In genomic region chr1:133135808-133136207, GRCm38 (mm10) we compare ENCODE assay signal across 9 mouse cellular contexts. TPM values are rescaled to one million over a fixed set of nuclear protein-coding genes. Genes with fewer than 3 reads are reported as not detected.
DNase-seq lines count a peak whose midpoint lies in the region; TF ChIP-seq lines count a peak whose summit lies in the region.
"Had no signal": no experiment of that assay in that cellular context is flagged by ENCODE, and none has a peak within 500 bp of the region (broad histone marks: within the 10 kb centered on the region; RNA-seq: fewer than 3 reads in every experiment).

No protein-coding gene starts in this region.

- no peaks in the 10 kb centered on the region for H3K27me3 ChIP-seq in heart, adult 2 months (ENCODE audit: control insufficient read depth, insufficient read depth, low read length)
- H3K27me3 ChIP-seq in CH12.LX (replicated peaks) = no peaks in the 10 kb centered on the region
- no peaks in the 10 kb centered on the region for H3K27me3 ChIP-seq in hindbrain, embryonic 10.5 days (ENCODE audit: insufficient read depth, poor library complexity, severe bottlenecking)
- H3K27me3 ChIP-seq in midbrain, embryonic 10.5 days (ENCODE audit: low read depth, poor library complexity, severe bottlenecking) = no peaks in the 10 kb centered on the region

- intact Hi-C loops in heart, adult 2 months (cut with DNase I) = no loop called here

- TF ChIP-seq RAD21 in CH12.LX (IDR thresholded peaks at IDR 0.05; ENCODE audit: low read depth, low read length) = no peak

- dilution Hi-C loops in CH12.LX (cut with MboI; ENCODE audit: extremely low pct_ligation_motif_present, extremely low pct_unique_long_range_greater_than_20kb, low sequenced_read_pairs) = no loop called here

- H3K4me2 ChIP-seq in CH12.LX (ENCODE audit: insufficient read depth, low read depth, poor library complexity, severe bottlenecking) = peak overlapping the region; percentile 91

- peaks cover 31% of the 10 kb centered on the region for H3K36me3 ChIP-seq in heart, adult 2 months (ENCODE audit: control insufficient read depth, insufficient read depth, low read length)
- H3K36me3 ChIP-seq in CH12.LX (replicated peaks in 1 of 2; ENCODE audit: control insufficient read depth in 1 of 2, insufficient read depth in 1 of 2, low read length in 1 of 2) = peaks cover 64 to 73% of the 10 kb centered on the region in 2 experiments
- peaks cover 82% of the 10 kb centered on the region for H3K36me3 ChIP-seq in hindbrain, embryonic 10.5 days
- peaks cover 83% of the 10 kb centered on the region for H3K36me3 ChIP-seq in midbrain, embryonic 10.5 days

- no peak for TF ChIP-seq EP300 in heart, adult 2 months (IDR thresholded peaks at IDR 0.05; ENCODE audit: insufficient read depth, low read depth, low read length)
- TF ChIP-seq EP300 in CH12.LX (IDR thresholded peaks at IDR 0.05; ENCODE audit: low read length) = no peak

- H3K27ac ChIP-seq in heart, adult 2 months = no peak overlapping the region
- H3K27ac ChIP-seq in CH12.LX (ENCODE audit: insufficient read depth, low read depth) = no peak overlapping the region
- no peak overlapping the region for H3K27ac ChIP-seq in hindbrain, embryonic 10.5 days
- no peak overlapping the region for H3K27ac ChIP-seq in midbrain, embryonic 10.5 days (replicated peaks)

- H3K4me3 ChIP-seq in heart, adult 2 months = peak overlapping the region; percentile 13; the same call in 1 of the 2 replicates
- peak overlapping the region; percentile 54 to 98 (median 61) for H3K4me3 ChIP-seq in CH12.LX (replicated peaks in 1 of 3; ENCODE audit: low read depth in 2 of 3, low read length in 2 of 3, poor library complexity in 1 of 3)
- peak overlapping the region; percentile 94 for H3K4me3 ChIP-seq in hindbrain, embryonic 10.5 days
- H3K4me3 ChIP-seq in midbrain, embryonic 10.5 days = peak overlapping the region; percentile 98

- WGBS in heart, adult 2 months = 26% methylated on average over 5 of the region's 5 CpGs
- 82% methylated on average over 5 of the region's 5 CpGs for WGBS in hindbrain, embryonic 10.5 days
- 91% methylated on average over 5 of the region's 5 CpGs for WGBS in midbrain, embryonic 10.5 days

- in situ Hi-C loops in CH12.LX (cut with MboI; ENCODE audit: low pct_ligation_motif_present, low pct_unique_long_range_greater_than_20kb, low sequenced_read_pairs) = no loop called here

- peaks cover 6% of the 10 kb centered on the region for H3K79me2 ChIP-seq in heart, adult 2 months (replicated peaks; ENCODE audit: control insufficient read depth, insufficient read depth, low read length)
- H3K79me2 ChIP-seq in CH12.LX (replicated peaks; ENCODE audit: control insufficient read depth, extremely low read depth, insufficient read depth, poor library complexity, severe bottlenecking) = peaks cover 81% of the 10 kb centered on the region

- no peak for TF ChIP-seq CTCF in heart, adult 2 months (IDR thresholded peaks at IDR 0.05)
- no peak for TF ChIP-seq CTCF in CH12.LX (conservative IDR thresholded peaks at IDR 0.05 in 1 of 2, IDR thresholded peaks at IDR 0.05 in 1 of 2; ENCODE audit: low read depth in 2 of 2, low read length in 2 of 2)

- no peak for DNase-seq in heart, adult 2 months
- DNase-seq in heart, postnatal 4 days = no peak
- DNase-seq in CH12.LX (ENCODE audit: extremely low read depth) = no peak
- DNase-seq in hindbrain, embryonic 10.5 days (ENCODE audit: low spot score) = no peak
- DNase-seq in midbrain, embryonic 10.5 days (ENCODE audit: low spot score) = no peak
- DNase-seq in adrenal gland, adult 2 months = no peak
- no peak for DNase-seq in ovary, postnatal 10 days (ENCODE audit: low spot score)
- DNase-seq in left cerebral cortex, adult 8-10 months (ENCODE audit: low spot score in 2 of 2) = no peak
- DNase-seq: cerebellum, adult 9-10 months had no signal

- no peak for TF ChIP-seq POLR2A in heart, adult 2 months (IDR thresholded peaks at IDR 0.05; ENCODE audit: insufficient read depth, low read depth, low read length)
- no peak for TF ChIP-seq POLR2A in CH12.LX (IDR thresholded peaks at IDR 0.05; ENCODE audit: low read depth, low read length)

- H3K9ac ChIP-seq in heart, adult 2 months (ENCODE audit: low read depth, low read length) = peak overlapping the region; percentile 25; the same call in 1 of the 2 replicates
- H3K9ac ChIP-seq in CH12.LX (ENCODE audit: insufficient read depth, low read depth) = peak overlapping the region; percentile 91

- H3K9me3 ChIP-seq in CH12.LX (replicated peaks; ENCODE audit: low read length) = no peaks in the 10 kb centered on the region
- no peaks in the 10 kb centered on the region for H3K9me3 ChIP-seq in hindbrain, embryonic 10.5 days
- no peaks in the 10 kb centered on the region for H3K9me3 ChIP-seq in midbrain, embryonic 10.5 days (replicated peaks)

- H3K4me1 ChIP-seq in heart, adult 2 months (ENCODE audit: control insufficient read depth, insufficient read depth, low read length) = peaks cover 5% of the 10 kb centered on the region
- peaks cover 4 to 28% of the 10 kb centered on the region in 2 experiments; a peak in 3 of 4 replicates for H3K4me1 ChIP-seq in CH12.LX (ENCODE audit: control insufficient read depth in 1 of 2, insufficient read depth in 2 of 2)
- H3K4me1 ChIP-seq in hindbrain, embryonic 10.5 days (replicated peaks) = peaks cover 43% of the 10 kb centered on the region
- peaks cover 41% of the 10 kb centered on the region for H3K4me1 ChIP-seq in midbrain, embryonic 10.5 days

TF ChIP-seq in CH12.LX, 34 proteins besides CTCF, POLR2A, EP300 and RAD21:
- no peak for TF ChIP-seq POLR2AphosphoS2 (IDR thresholded peaks at IDR 0.05; ENCODE audit: low read depth, low read length)
- TF ChIP-seq TBP (conservative IDR thresholded peaks at IDR 0.05; ENCODE audit: low read depth, low read length) = 0 out of 2 replicates have a peak, but pooled peaks have one; percentile 18

RNA-seq across cellular contexts. Expression of gene Ppp1r15b, which starts 4.9 kb away (rescaled TPM):
- total RNA-seq in heart, adult 2 months (2021) = 10 to 100 TPM; 21.5 to 22.8 TPM
- 8.6 and 12.8 TPM in 2 replicates for polyA plus RNA-seq in heart, adult 2 months (2012; rRNA removed)
- total RNA-seq in heart, postnatal 4 days (2021) = 10 to 100 TPM; 41.6 to 44.4 TPM
- total RNA-seq in CH12.LX (2012; rRNA removed) = 47.6 and 50.6 TPM in 2 replicates
- 46.7 and 47.5 TPM in 2 replicates for total RNA-seq in CH12.LX (2014; rRNA removed)
- polyA plus RNA-seq in CH12.LX (2012; ENCODE audit: insufficient read length, low read depth) = 31.4 and 33.1 TPM in 2 replicates
- polyA plus RNA-seq in hindbrain, embryonic 10.5 days (2016; fragmentation: Nextera tagmentation; extraction: Ambion mirVana) = 46.2 and 54.6 TPM in 2 replicates
- polyA plus RNA-seq in midbrain, embryonic 10.5 days (2016; fragmentation: Nextera tagmentation; extraction: Ambion mirVana) = 48.9 and 56.8 TPM in 2 replicates
- total RNA-seq in adrenal gland, adult 2 months (2021) = 10 to 100 TPM; 89.6 to 90.2 TPM
- polyA plus RNA-seq in adrenal gland, adult 2 months (2012; rRNA removed) = 34.1 and 40.4 TPM in 2 replicates
- total RNA-seq in left cerebral cortex, adult 8-10 months (2022) = 10 to 100 TPM; 41.0 to 43.6 (median 42.0) TPM

RNA-seq across cellular contexts. Expression of gene Plekha6, which starts 28.2 kb away (rescaled TPM):
- 10 to 100 TPM; 51.0 to 67.5 TPM for total RNA-seq in heart, adult 2 months (2021)
- polyA plus RNA-seq in heart, adult 2 months (2012; rRNA removed) = 55.2 and 81.4 TPM in 2 replicates
- 10 to 100 TPM; 42.1 to 45.9 TPM for total RNA-seq in heart, postnatal 4 days (2021)
- total RNA-seq in CH12.LX (2012; rRNA removed) (not detected in 2 replicates), CH12.LX (2014; rRNA removed) (not detected in 2 replicates)
- polyA plus RNA-seq in CH12.LX (2012; ENCODE audit: insufficient read length, low read depth) = 0.07 and 0.08 TPM in 2 replicates
- polyA plus RNA-seq in hindbrain, embryonic 10.5 days (2016; fragmentation: Nextera tagmentation; extraction: Ambion mirVana) = 8.8 and 17.4 TPM in 2 replicates
- polyA plus RNA-seq in midbrain, embryonic 10.5 days (2016; fragmentation: Nextera tagmentation; extraction: Ambion mirVana) = 12.5 and 15.7 TPM in 2 replicates
- total RNA-seq in adrenal gland, adult 2 months (2021) = 10 to 100 TPM; 10.3 to 22.6 TPM
- 16.9 and 22.5 TPM in 2 replicates for polyA plus RNA-seq in adrenal gland, adult 2 months (2012; rRNA removed)
- total RNA-seq in left cerebral cortex, adult 8-10 months (2022) = 10 to 100 TPM; 83.6 to 89.6 (median 88.4) TPM

Comparison
In these comparisons a context has a peak if more than half of its experiments do, and no peak if none do; other contexts are left out.
1. H3K4me3 ChIP-seq: peak in every context shown above with its lines; median percentile 98 in midbrain, embryonic 10.5 days; 94 in hindbrain, embryonic 10.5 days; 61 in CH12.LX; 13 in heart, adult 2 months.
2. RNA of gene Plekha6, which starts 28.2 kb away (total RNA-seq): 83.6 to 89.6 TPM in left cerebral cortex, adult 8-10 months, 51.0 to 67.5 TPM in heart, adult 2 months, 42.1 to 45.9 TPM in heart, postnatal 4 days and 10.3 to 22.6 TPM in adrenal gland, adult 2 months; not detected in CH12.LX; every median in the first group is over 10 times any median in the second.